Mouse (Mus musculus): ENCODE data around the gene Sin3b. TPM values are rescaled to one million over a fixed set of nuclear protein-coding genes. Genes with fewer than 3 reads are reported as not detected.
"Not testable (repeated sequence)": the region's sequence is repeated elsewhere in the genome, so short reads cannot be mapped to it uniquely, and the experiment has no call there.

The Sin3b gene
- total and polyA plus RNA-seq, 2 experiments, result 47.9 to 86.9 TPM

DNA sequence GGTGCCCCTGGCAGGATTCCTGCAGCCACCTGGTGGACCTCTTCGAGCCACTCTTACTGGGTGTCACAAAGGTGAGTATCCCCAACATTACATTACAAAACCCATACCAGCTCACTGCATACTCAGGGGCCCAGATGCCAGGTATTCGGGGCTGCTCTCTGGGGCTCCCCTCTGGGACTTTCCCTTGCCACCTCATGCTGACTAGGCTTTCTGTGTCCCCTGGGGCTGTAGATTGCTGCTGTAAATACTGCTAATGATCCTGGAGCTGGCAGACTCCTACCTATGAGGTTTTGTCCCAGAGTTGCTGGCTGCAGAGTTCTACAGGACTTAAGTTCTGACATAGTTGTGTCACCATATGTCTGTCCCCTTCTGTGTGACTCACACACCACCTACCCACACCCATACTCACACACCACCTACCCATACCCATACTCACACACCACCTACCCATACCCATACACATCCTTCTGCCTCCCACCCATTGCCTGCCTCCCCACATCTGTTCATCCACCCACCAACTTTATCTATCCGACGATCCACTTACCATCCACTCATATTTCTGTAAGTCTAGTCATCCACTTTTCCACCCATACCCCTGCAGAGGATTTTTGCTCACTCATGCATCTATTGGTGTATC lies 40.9 kb upstream of the Sin3b start:
- Histone ChIP-seq H3K4me1 (ENCODE audit: control insufficient read depth, insufficient read depth, low read length) (no peaks in the 10 kb centered on the region), H3K9ac (ENCODE audit: low read depth, low read length) (no peak overlapping the region), H3K27ac (replicated peaks; ENCODE audit: insufficient read depth, low read depth, low read length) (no peak overlapping the region), H3K27me3 (ENCODE audit: control insufficient read depth, insufficient read depth, low read length) (no peaks in the 10 kb centered on the region), H3K79me2 (ENCODE audit: control insufficient read depth, insufficient read depth, low read length) (no peaks in the 10 kb centered on the region), H3K36me3 (ENCODE audit: control insufficient read depth, insufficient read depth, low read length) (no peaks in the 10 kb centered on the region), H3K4me3 (ENCODE audit: insufficient read depth, low read depth, low read length) (no peak overlapping the region)
- WGBS, result 88% methylated on average over 4 of the region's 4 CpGs
- no peak for DNase-seq (ENCODE audit: extremely low read depth, low read depth, low spot score)
- TF ChIP-seq POLR2A (IDR thresholded peaks at IDR 0.05; ENCODE audit: extremely low read depth, insufficient read depth, low read length) (no peak), CTCF (IDR thresholded peaks at IDR 0.05; ENCODE audit: low read depth, low read length) (no peak)

- Histone ChIP-seq H3K79me2 (ENCODE audit: control insufficient read depth, insufficient read depth, low read length) (no peaks in the 10 kb centered on the region), H3K27me3 (ENCODE audit: control insufficient read depth, insufficient read depth, low read length) (no peaks in the 10 kb centered on the region), H3K9ac (ENCODE audit: low read depth, low read length) (no peak overlapping the region), H3K27ac (replicated peaks; ENCODE audit: insufficient read depth, low read depth, low read length) (no peak overlapping the region), H3K4me3 (ENCODE audit: insufficient read depth, low read depth, low read length) (no peak overlapping the region), H3K4me1 (ENCODE audit: control insufficient read depth, insufficient read depth, low read length) (no peaks in the 10 kb centered on the region), H3K36me3 (ENCODE audit: control insufficient read depth, insufficient read depth, low read length) (no peaks in the 10 kb centered on the region)
- WGBS, result 60% methylated on average over 2 of the region's 2 CpGs
- TF ChIP-seq CTCF (IDR thresholded peaks at IDR 0.05; ENCODE audit: low read depth, low read length), result no peak
- TF ChIP-seq POLR2A (IDR thresholded peaks at IDR 0.05; ENCODE audit: extremely low read depth, insufficient read depth, low read length), result no peak
- DNase-seq (ENCODE audit: extremely low read depth, low read depth, low spot score), result no peak
Measured at GRCm38 (mm10) chr8:72683010-72683521, 40.0 kb upstream of the Sin3b start.

DNA sequence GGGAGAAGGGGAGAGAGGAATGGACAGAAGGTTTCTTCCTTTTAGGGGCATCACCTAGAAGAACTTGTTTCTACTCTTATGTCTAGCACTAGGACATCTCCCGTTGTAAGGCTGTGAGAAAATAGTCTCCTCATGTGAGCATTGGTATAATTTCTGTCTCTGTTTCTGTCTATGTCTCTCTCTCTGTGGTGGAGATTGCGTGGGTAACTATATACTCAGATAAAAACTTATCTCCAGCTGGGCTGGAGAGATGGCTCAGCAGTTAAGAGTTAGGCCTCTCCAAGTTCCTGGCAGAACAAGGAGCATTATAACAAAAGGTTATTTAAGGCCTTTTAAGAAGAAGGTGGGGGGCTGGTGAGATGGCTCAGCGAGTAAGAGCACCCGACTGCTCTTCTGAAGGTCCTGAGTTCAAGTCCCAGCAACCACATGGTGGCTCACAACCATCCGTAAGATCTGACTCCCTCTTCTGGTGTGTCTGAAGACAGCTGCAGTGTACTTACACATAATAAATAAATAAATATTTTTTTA lies 39.4 kb upstream of the Sin3b start:
- not testable (repeated sequence) for H3K79me2 ChIP-seq (ENCODE audit: control insufficient read depth, insufficient read depth, low read length); H3K4me1 ChIP-seq (ENCODE audit: control insufficient read depth, insufficient read depth, low read length); H3K9ac ChIP-seq (ENCODE audit: low read depth, low read length); DNase-seq (ENCODE audit: extremely low read depth, low read depth, low spot score); H3K27me3 ChIP-seq (ENCODE audit: control insufficient read depth, insufficient read depth, low read length); H3K27ac ChIP-seq (replicated peaks; ENCODE audit: insufficient read depth, low read depth, low read length); H3K4me3 ChIP-seq (ENCODE audit: insufficient read depth, low read depth, low read length); H3K36me3 ChIP-seq (ENCODE audit: control insufficient read depth, insufficient read depth, low read length)
- 89% methylated on average over 5 of the region's 5 CpGs for WGBS

- Histone ChIP-seq H3K36me3 (ENCODE audit: control insufficient read depth, insufficient read depth, low read length) (no peaks in the 10 kb centered on the region), H3K27me3 (ENCODE audit: control insufficient read depth, insufficient read depth, low read length) (no peaks in the 10 kb centered on the region), H3K27ac (replicated peaks; ENCODE audit: insufficient read depth, low read depth, low read length) (no peak overlapping the region), H3K79me2 (ENCODE audit: control insufficient read depth, insufficient read depth, low read length) (no peaks in the 10 kb centered on the region), H3K4me1 (ENCODE audit: control insufficient read depth, insufficient read depth, low read length) (no peaks in the 10 kb centered on the region), H3K9ac (ENCODE audit: low read depth, low read length) (no peak overlapping the region), H3K4me3 (ENCODE audit: insufficient read depth, low read depth, low read length) (no peak overlapping the region)
- no peak for DNase-seq (ENCODE audit: extremely low read depth, low read depth, low spot score)
- TF ChIP-seq POLR2A (IDR thresholded peaks at IDR 0.05; ENCODE audit: extremely low read depth, insufficient read depth, low read length) (no peak), CTCF (IDR thresholded peaks at IDR 0.05; ENCODE audit: low read depth, low read length) (no peak)
- 99% methylated on average over 2 of the region's 2 CpGs for WGBS
Measured at GRCm38 (mm10) chr8:72698349-72698926, 24.6 kb upstream of the Sin3b start.

DNA sequence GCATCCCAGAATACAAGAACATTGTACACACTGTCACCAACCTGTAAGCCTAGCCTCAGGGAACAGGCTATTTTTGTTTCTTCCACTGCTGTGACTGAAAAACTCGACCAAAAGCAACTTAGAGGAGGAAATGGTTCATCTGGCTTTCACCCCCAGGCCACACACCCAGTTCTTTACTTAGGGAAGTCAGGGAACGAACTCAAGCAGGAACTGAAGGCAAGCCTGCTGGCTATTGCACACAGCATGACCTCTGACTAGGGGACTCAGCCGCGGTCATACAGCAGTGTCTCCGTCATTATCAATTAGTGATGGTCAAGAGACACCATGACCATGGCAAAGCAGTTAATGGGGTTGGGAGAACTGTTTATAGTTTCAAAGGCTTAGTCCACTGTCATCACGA lies 10.5 kb upstream of the Sin3b start:
- no peak for DNase-seq (ENCODE audit: extremely low read depth, low read depth, low spot score)
- Histone ChIP-seq H3K27me3 (ENCODE audit: control insufficient read depth, insufficient read depth, low read length) (no peaks in the 10 kb centered on the region), H3K9ac (ENCODE audit: low read depth, low read length) (no peak overlapping the region), H3K36me3 (ENCODE audit: control insufficient read depth, insufficient read depth, low read length) (no peaks in the 10 kb centered on the region), H3K79me2 (ENCODE audit: control insufficient read depth, insufficient read depth, low read length) (no peaks in the 10 kb centered on the region), H3K27ac (replicated peaks; ENCODE audit: insufficient read depth, low read depth, low read length) (no peak overlapping the region), H3K4me3 (ENCODE audit: insufficient read depth, low read depth, low read length) (no peak overlapping the region), H3K4me1 (ENCODE audit: control insufficient read depth, insufficient read depth, low read length) (no peaks in the 10 kb centered on the region)
- 70% methylated on average over 6 of the region's 6 CpGs for WGBS
- TF ChIP-seq CTCF (IDR thresholded peaks at IDR 0.05; ENCODE audit: low read depth, low read length) (no peak), POLR2A (IDR thresholded peaks at IDR 0.05; ENCODE audit: extremely low read depth, insufficient read depth, low read length) (no peak)

- no peaks in the 10 kb centered on the region for H3K27me3 ChIP-seq (ENCODE audit: control insufficient read depth, insufficient read depth, low read length)
- H3K4me3 ChIP-seq (ENCODE audit: insufficient read depth, low read depth, low read length), result no peak overlapping the region
- H3K36me3 ChIP-seq (ENCODE audit: control insufficient read depth, insufficient read depth, low read length), result no peaks in the 10 kb centered on the region
- H3K4me1 ChIP-seq (ENCODE audit: control insufficient read depth, insufficient read depth, low read length), result no peaks in the 10 kb centered on the region
- H3K79me2 ChIP-seq (ENCODE audit: control insufficient read depth, insufficient read depth, low read length), result no peaks in the 10 kb centered on the region
- WGBS, result 86% methylated on average over 5 of the region's 5 CpGs
- H3K27ac ChIP-seq (replicated peaks; ENCODE audit: insufficient read depth, low read depth, low read length), result no peak overlapping the region
- no peak for TF ChIP-seq POLR2A (IDR thresholded peaks at IDR 0.05; ENCODE audit: extremely low read depth, insufficient read depth, low read length)
- TF ChIP-seq CTCF (IDR thresholded peaks at IDR 0.05; ENCODE audit: low read depth, low read length), result no peak
- DNase-seq (ENCODE audit: extremely low read depth, low read depth, low spot score), result no peak
- H3K9ac ChIP-seq (ENCODE audit: low read depth, low read length), result no peak overlapping the region
Measured at GRCm38 (mm10) chr8:72716594-72716993, 6.5 kb upstream of the Sin3b start.
